Mouse (Mus musculus) forebrain, embryonic 12.5 days (tissue): Measurements from ENCODE around the gene Teddm2. TPM values are rescaled to one million over a fixed set of nuclear protein-coding genes. Genes with fewer than 3 reads are reported as not detected.

Experiments used
- ATAC-seq: fragments of 200-750 bp; cut with Nextera tagmentation; 2 replicates; pipeline ENCODE4 v1.8.0; 2017; ENCODE audit warnings: moderate TSS enrichment; ENCODE audit not compliant: low FRiP score
- H3K27ac ChIP-seq: fragments of 300-500 bp; sonication (generic); 2 replicates; pipeline ENCODE4 v1.5.1; 2016; ENCODE audit warnings: mild to moderate bottlenecking
- H3K27me3 ChIP-seq: fragments of 300-500 bp; sonication (generic); 2 replicates; pipeline ENCODE4 v1.6.1; 2016; ENCODE audit warnings: mild to moderate bottlenecking
- H3K36me3 ChIP-seq: fragments of 300-500 bp; sonication (generic); replicated peaks from 2 replicates; pipeline ENCODE4 v1.6.1; 2016; ENCODE audit warnings: mild to moderate bottlenecking
- H3K4me1 ChIP-seq: fragments of 300-500 bp; sonication (generic); 2 replicates; pipeline ENCODE4 v1.6.1; 2016
- H3K4me2 ChIP-seq: fragments of 300-500 bp; sonication (generic); 2 replicates; pipeline ENCODE4 v1.6.1; 2016; ENCODE audit warnings: mild to moderate bottlenecking, moderate library complexity
- H3K4me3 ChIP-seq: fragments of 300-500 bp; sonication (generic); replicated peaks from 2 replicates; pipeline ENCODE4 v1.5.1; 2016; ENCODE audit warnings: mild to moderate bottlenecking
- H3K9ac ChIP-seq: fragments of 300-500 bp; sonication (generic); 2 replicates; pipeline ENCODE4 v1.6.1; 2016; ENCODE audit warnings: mild to moderate bottlenecking
- H3K9me3 ChIP-seq: fragments of 300-500 bp; sonication (generic); 2 replicates; pipeline ENCODE4 v1.6.1; 2016
- WGBS: fragments of 180-500 bp; shearing (Covaris S2); methylation state at CpG from one replicate; pipeline ENCODE4 v1.1.7; 2016; 5-methylcytosine and 5-hydroxymethylcytosine counted together
- polyA plus RNA-seq: library from polyadenylated mRNA; unstranded; fragments of >200 nt; fragmentation: Nextera tagmentation; extraction: Ambion mirVana; gene quantifications from 2 replicates; pipeline ENCODE4 v1.2.1, GENCODE M21; 2016

Teddm2 gene
- polyA plus RNA-seq, 1 experiment from 2014 or later = 0.79 TPM

DNA sequence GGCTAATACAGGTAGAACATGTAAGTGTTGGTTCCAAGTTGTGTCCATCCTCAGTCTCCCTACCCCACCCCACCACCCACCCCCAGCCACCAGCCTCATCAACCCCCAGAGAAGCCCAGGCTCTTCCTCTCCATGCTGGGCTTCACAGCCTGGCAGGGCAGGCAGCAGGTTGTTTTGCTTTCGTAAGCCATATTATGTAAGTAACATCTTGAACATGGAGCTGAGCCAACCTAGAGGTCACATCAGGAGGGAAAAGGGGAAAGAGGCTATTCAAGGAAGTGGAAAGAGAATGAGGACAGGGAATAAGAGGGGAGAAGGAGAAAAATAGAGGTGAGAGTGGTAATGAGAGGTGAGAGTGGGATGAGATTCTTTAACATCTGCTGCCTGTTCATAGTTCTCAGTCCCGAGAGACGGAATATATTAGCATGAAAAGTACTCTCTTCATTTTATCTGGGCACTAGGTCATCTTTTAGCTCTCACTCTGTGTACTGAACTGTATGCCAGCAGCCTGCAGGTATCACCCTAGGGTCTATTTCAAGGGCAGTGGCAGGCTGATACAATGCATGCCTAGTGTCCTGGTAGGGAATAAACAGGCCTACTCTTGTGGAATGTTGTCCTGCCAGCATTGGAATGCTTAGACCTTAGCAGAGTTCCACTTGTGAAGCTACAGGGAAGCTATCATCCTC, 18.6 kb upstream of the Teddm2 start:
- H3K4me3 ChIP-seq = no peak overlapping the region
- no peak overlapping the region for H3K9ac ChIP-seq
- H3K36me3 ChIP-seq = no peaks in the 10 kb centered on the region
- H3K9me3 ChIP-seq = no peaks in the 10 kb centered on the region
- no peak for ATAC-seq
- WGBS = 82% methylated on average over 3 of the region's 3 CpGs
- H3K4me2 ChIP-seq = no peak overlapping the region
- no peak overlapping the region for H3K27ac ChIP-seq
- no peaks in the 10 kb centered on the region for H3K27me3 ChIP-seq
- no peaks in the 10 kb centered on the region for H3K4me1 ChIP-seq

- no peak overlapping the region for H3K4me3 ChIP-seq
- ATAC-seq = no peak
- WGBS = 87% methylated on average over 3 of the region's 3 CpGs
- H3K27ac ChIP-seq = no peak overlapping the region
- no peaks in the 10 kb centered on the region for H3K9me3 ChIP-seq
- no peaks in the 10 kb centered on the region for H3K27me3 ChIP-seq
- H3K4me2 ChIP-seq = no peak overlapping the region
- H3K4me1 ChIP-seq = no peaks in the 10 kb centered on the region
- peaks cover 16% of the 10 kb centered on the region for H3K36me3 ChIP-seq
- H3K9ac ChIP-seq = no peak overlapping the region
These were observed 13.8 kb upstream of the Teddm2 start for GRCm38 (mm10) chr1:153913869-153914268.

DNA sequence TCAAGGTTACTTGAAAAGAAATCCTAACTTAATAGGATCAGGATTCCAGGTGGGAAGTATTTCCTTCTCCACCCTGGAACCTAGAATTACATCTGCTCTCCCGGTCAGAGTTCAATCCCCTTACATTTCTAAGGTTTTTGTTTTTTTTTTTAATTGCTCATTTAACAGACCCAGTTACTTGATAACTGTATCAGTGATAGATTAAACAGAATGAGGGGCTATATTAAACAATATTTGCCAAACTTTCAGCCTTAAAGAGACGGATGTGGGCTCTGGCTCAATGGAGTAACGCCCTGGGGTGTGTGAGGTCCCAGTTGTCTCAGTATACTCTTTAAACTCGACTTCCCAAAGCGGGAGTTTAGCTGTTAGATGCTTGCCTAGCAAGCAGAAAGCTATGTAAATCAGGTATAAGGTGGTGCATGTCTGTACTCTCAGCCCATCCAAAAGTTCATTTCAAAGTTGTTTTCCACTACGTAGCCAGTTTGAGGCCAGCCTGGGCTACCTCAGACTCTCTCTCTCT, 11.3 kb upstream of the Teddm2 start:
- ATAC-seq = no peak
- Histone ChIP-seq H3K9me3 (no peaks in the 10 kb centered on the region), H3K36me3 (peaks cover 40% of the 10 kb centered on the region), H3K27me3 (no peaks in the 10 kb centered on the region), H3K9ac (no peak overlapping the region), H3K4me1 (peaks cover 8% of the 10 kb centered on the region; the same call in 1 of the 2 replicates), H3K4me3 (no peak overlapping the region), H3K27ac (no peak overlapping the region), H3K4me2 (no peak overlapping the region)
- 91% methylated on average over 6 of the region's 6 CpGs for WGBS

- Histone ChIP-seq H3K27me3 (no peaks in the 10 kb centered on the region), H3K4me3 (no peak overlapping the region), H3K9ac (no peak overlapping the region), H3K27ac (no peak overlapping the region), H3K4me2 (no peak overlapping the region), H3K4me1 (peaks cover 8% of the 10 kb centered on the region; the same call in 1 of the 2 replicates), H3K36me3 (peaks cover 50% of the 10 kb centered on the region), H3K9me3 (no peaks in the 10 kb centered on the region)
- ATAC-seq = no peak
- WGBS = 93% methylated on average over 5 of the region's 5 CpGs
These were observed 10.4 kb upstream of the Teddm2 start for GRCm38 (mm10) chr1:153910423-153910822.

- WGBS = 95% methylated on average over 9 of the region's 9 CpGs
- H3K9ac ChIP-seq = no peak overlapping the region
- H3K4me3 ChIP-seq = no peak overlapping the region
- peaks cover 8% of the 10 kb centered on the region; the same call in 1 of the 2 replicates for H3K4me1 ChIP-seq
- no peaks in the 10 kb centered on the region for H3K27me3 ChIP-seq
- H3K9me3 ChIP-seq = no peaks in the 10 kb centered on the region
- ATAC-seq = no peak
- no peak overlapping the region for H3K27ac ChIP-seq
- H3K4me2 ChIP-seq = no peak overlapping the region
- H3K36me3 ChIP-seq = peaks cover 54% of the 10 kb centered on the region
These were observed 9.9 kb upstream of the Teddm2 start for GRCm38 (mm10) chr1:153909963-153910291.

GRCm38 (mm10) chr1:153909213-153909962, 9.4 kb upstream of the Teddm2 start:
- WGBS = 95% methylated on average over 10 of the region's 10 CpGs
- peaks cover 8% of the 10 kb centered on the region; the same call in 1 of the 2 replicates for H3K4me1 ChIP-seq
- no peak overlapping the region for H3K4me3 ChIP-seq
- H3K36me3 ChIP-seq = peaks cover 60% of the 10 kb centered on the region
- no peaks in the 10 kb centered on the region for H3K9me3 ChIP-seq
- H3K9ac ChIP-seq = no peak overlapping the region
- H3K27ac ChIP-seq = no peak overlapping the region
- no peak for ATAC-seq
- no peaks in the 10 kb centered on the region for H3K27me3 ChIP-seq
- H3K4me2 ChIP-seq = no peak overlapping the region

DNA sequence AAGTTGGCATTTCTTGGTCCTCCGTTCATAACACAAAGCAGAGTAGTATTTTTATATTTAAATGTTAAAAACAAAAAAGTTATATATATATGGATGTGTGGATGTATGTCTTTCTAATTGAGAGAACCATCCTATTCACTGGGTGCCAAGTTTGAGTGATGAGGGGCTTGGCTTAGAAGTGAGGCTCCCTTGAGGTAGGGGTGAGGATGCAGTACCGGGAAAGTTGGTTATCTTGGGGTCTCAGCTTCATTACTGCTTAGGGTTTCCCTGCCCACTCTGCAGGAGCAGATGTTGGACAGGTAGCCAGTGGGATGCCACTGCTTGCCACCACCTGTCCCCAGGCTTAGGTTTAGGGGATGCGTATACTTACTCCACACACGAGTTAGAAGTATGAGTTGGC, 8.7 kb upstream of the Teddm2 start:
- no peak overlapping the region for H3K4me3 ChIP-seq
- no peak for ATAC-seq
- no peak overlapping the region for H3K27ac ChIP-seq
- no peaks in the 10 kb centered on the region for H3K9me3 ChIP-seq
- WGBS = 86% methylated on average over 4 of the region's 4 CpGs
- peaks cover 66% of the 10 kb centered on the region for H3K36me3 ChIP-seq
- H3K4me1 ChIP-seq = peaks cover 8% of the 10 kb centered on the region; the same call in 1 of the 2 replicates
- H3K27me3 ChIP-seq = no peaks in the 10 kb centered on the region
- no peak overlapping the region for H3K4me2 ChIP-seq
- no peak overlapping the region for H3K9ac ChIP-seq

GRCm38 (mm10) chr1:153908208-153908607, 8.2 kb upstream of the Teddm2 start:
- Histone ChIP-seq H3K4me3 (no peak overlapping the region), H3K27me3 (no peaks in the 10 kb centered on the region), H3K9me3 (no peaks in the 10 kb centered on the region), H3K4me1 (peaks cover 13% of the 10 kb centered on the region), H3K27ac (no peak overlapping the region), H3K4me2 (no peak overlapping the region), H3K36me3 (peaks cover 72% of the 10 kb centered on the region), H3K9ac (no peak overlapping the region)
- no peak for ATAC-seq
- 60% methylated on average over 6 of the region's 6 CpGs for WGBS

GRCm38 (mm10) chr1:153905884-153906283, 5.9 kb upstream of the Teddm2 start:
- Histone ChIP-seq H3K9me3 (no peaks in the 10 kb centered on the region), H3K36me3 (peaks cover 73% of the 10 kb centered on the region), H3K27me3 (no peaks in the 10 kb centered on the region), H3K4me3 (no peak overlapping the region), H3K9ac (no peak overlapping the region), H3K27ac (no peak overlapping the region), H3K4me2 (no peak overlapping the region), H3K4me1 (peaks cover 37% of the 10 kb centered on the region)
- 98% methylated on average over 3 of the region's 3 CpGs for WGBS
- no peak for ATAC-seq

- Histone ChIP-seq H3K36me3 (peaks cover 61% of the 10 kb centered on the region), H3K9ac (no peak overlapping the region), H3K4me1 (peaks cover 39% of the 10 kb centered on the region), H3K27me3 (no peaks in the 10 kb centered on the region), H3K9me3 (no peaks in the 10 kb centered on the region), H3K27ac (no peak overlapping the region), H3K4me3 (no peak overlapping the region), H3K4me2 (no peak overlapping the region)
- WGBS = 94% methylated on average over 14 of the region's 14 CpGs
- ATAC-seq = no peak
These were observed 4.2 kb upstream of the Teddm2 start for GRCm38 (mm10) chr1:153904236-153904635.

DNA sequence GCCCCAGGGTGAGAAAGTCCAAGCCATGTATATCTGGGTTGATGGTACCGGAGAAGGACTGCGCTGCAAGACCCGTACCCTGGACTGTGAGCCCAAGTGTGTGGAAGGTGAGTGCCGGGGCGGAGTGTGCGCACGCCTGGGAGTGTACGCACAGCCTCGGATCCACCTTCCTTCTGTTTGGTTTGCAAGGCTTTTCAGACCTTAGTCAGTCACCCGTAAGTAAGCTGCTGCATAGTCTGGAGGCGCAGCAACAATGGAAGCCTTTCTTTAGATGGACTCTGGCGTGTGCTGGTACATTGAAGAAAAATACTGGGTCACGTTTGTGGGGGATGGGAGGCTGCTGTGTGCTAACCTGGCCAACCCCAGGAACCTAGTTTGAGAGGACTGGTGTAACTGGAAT, 3.0 kb upstream of the Teddm2 start:
- whole genome bisulfite sequencing = 29% methylated on average over 13 of the region's 13 CpGs
- H3K27me3 ChIP-seq = no peaks in the 10 kb centered on the region
- no peaks in the 10 kb centered on the region for H3K9me3 ChIP-seq
- H3K4me1 ChIP-seq = peaks cover 42% of the 10 kb centered on the region
- ATAC-seq = no peak
- peak overlapping the region; percentile 79 for H3K4me2 ChIP-seq
- H3K9ac ChIP-seq = no peak overlapping the region
- H3K27ac ChIP-seq = no peak overlapping the region
- H3K4me3 ChIP-seq = peak overlapping the region; percentile 15; the same call in 1 of the 2 replicates
- peaks cover 49% of the 10 kb centered on the region for H3K36me3 ChIP-seq

- Histone ChIP-seq H3K27me3 (no peaks in the 10 kb centered on the region), H3K4me2 (peak overlapping the region; percentile 79), H3K9ac (peak overlapping the region; percentile 84), H3K4me1 (peaks cover 37% of the 10 kb centered on the region), H3K27ac (peak overlapping the region; percentile 98), H3K4me3 (peak overlapping the region; percentile 82), H3K9me3 (no peaks in the 10 kb centered on the region), H3K36me3 (peaks cover 30% of the 10 kb centered on the region)
- under 1% methylated on average over 25 of the region's 25 CpGs for WGBS
- no peak for ATAC-seq
These were observed 1.1 kb upstream of the Teddm2 start for GRCm38 (mm10) chr1:153900860-153901730.
